Mouse (Mus musculus): ENCODE measurements at regions not wholly inside any gene's neighbourhood (a gene's known extent, or its start where the extent isn't known, plus 50 kb on each side); places are given as distances from the start of the nearest gene placed in this dataset.

GRCm38 (mm10) chr12:79946777-79947176 is 166.0 kb downstream of the Zfp36l1 start:
- DNase-seq (ENCODE audit: low spot score in 2 of 2): no peak

GRCm38 (mm10) chr12:79945899-79946298 is 166.9 kb downstream of the Zfp36l1 start:
- no peak for DNase-seq (ENCODE audit: low spot score in 2 of 2)

- peak in 1 of 2 experiments; percentile 24 for DNase-seq (ENCODE audit: low spot score in 2 of 2)
Observed at GRCm38 (mm10) chr12:79944714-79945493, 167.9 kb downstream of the Zfp36l1 start.

- no peak for DNase-seq (ENCODE audit: low spot score in 2 of 2)
Observed at GRCm38 (mm10) chr12:79944090-79944489, 168.7 kb downstream of the Zfp36l1 start.

- no peak for DNase-seq (ENCODE audit: low spot score in 2 of 2)
Observed at GRCm38 (mm10) chr12:79942563-79943131, 170.2 kb downstream of the Zfp36l1 start.

- no peak for DNase-seq (ENCODE audit: low spot score in 2 of 2)
Observed at GRCm38 (mm10) chr12:79941828-79942227, 171.0 kb downstream of the Zfp36l1 start.

- no peak for DNase-seq (ENCODE audit: low spot score in 2 of 2)
Observed at GRCm38 (mm10) chr12:79939436-79939835, 173.4 kb downstream of the Zfp36l1 start.

- peak in 1 of 2 experiments; percentile 56 for DNase-seq (ENCODE audit: low spot score in 2 of 2)
Observed at GRCm38 (mm10) chr12:79937876-79938275, 174.9 kb downstream of the Zfp36l1 start.

DNA sequence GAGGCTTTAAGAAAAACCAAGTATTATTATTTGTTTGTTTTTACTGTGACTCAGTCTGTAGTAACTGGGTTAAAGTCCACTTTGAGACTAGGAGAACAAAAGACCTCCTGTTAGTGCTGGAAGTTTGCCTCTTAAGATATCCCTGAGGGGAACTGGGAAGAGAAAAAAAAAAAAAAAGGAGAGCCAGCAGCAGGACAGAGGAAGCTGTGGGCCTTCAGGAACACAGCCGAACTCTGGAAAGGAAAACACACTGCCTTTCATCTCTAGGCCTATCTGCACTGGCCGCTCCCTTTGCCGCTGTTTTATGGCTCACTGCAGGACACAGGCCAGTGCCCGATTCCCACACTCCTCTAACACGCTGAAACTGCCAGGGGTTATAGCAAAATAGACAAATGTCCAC is 176.1 kb downstream of the Zfp36l1 start:
- no peak for DNase-seq (ENCODE audit: low spot score in 2 of 2)

DNA sequence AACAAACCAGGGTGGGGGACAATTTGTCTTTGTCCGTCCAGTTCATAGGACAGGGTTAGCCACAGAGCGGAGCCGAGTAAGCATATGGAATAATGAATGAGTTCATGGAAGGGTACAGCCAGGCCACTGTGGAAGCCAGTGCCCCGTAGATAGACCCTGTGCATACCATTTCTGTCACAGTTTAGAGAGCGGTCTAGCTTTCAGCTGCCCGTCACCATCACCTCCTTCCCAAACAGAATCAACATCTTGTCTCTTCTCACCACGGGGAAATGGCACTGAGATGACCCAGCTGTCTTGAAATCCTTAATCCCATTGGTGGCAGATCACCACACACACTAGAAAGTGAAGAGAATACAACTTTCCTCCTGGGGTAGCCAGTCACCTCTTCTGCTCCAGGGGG is 178.7 kb downstream of the Zfp36l1 start:
- no peak for DNase-seq (ENCODE audit: low spot score in 2 of 2)

DNA sequence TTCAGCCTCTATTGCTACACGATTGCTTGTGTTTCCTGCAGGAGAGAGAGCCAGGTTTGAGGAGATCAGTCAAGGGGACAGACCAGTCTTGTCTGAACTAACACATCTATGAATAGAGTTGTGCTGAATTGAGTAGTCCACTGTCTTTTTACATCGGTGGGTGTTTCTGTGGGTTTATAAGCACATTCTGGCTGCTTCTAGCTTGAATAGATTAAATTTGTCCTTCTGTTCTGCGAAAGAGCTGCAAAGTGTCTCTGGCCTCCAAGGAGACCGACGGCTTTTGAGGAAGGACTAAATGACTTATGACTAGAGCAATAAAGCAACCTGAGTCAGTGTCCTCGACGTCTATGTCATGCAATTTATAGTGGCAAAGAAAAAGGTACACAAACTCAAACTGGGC is 179.9 kb downstream of the Zfp36l1 start:
- no peak for DNase-seq (ENCODE audit: low spot score in 2 of 2)

GRCm38 (mm10) chr12:79931455-79931854 is 181.4 kb downstream of the Zfp36l1 start:
- DNase-seq (ENCODE audit: low spot score in 2 of 2): no peak

DNA sequence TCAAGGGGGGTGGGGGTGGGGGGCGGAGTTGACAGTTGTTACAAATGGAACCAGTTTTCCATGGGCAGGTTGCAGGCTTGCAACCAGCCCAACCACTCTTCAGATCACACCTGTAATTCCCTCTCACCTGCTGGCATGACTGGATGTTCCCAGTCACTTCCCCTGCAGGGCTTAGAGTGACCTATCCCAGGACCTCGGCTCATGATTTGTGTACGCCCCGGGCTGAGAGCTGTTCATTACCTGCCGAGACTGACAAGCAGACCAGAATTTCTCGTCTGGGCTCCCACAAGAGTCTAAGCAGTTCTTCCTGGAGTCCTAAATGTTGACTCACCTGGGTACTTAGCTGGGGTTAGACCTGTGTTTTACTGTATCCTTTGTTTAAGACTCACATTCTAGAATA is 183.0 kb downstream of the Zfp36l1 start:
- DNase-seq (ENCODE audit: low spot score in 2 of 2): no peak

DNA sequence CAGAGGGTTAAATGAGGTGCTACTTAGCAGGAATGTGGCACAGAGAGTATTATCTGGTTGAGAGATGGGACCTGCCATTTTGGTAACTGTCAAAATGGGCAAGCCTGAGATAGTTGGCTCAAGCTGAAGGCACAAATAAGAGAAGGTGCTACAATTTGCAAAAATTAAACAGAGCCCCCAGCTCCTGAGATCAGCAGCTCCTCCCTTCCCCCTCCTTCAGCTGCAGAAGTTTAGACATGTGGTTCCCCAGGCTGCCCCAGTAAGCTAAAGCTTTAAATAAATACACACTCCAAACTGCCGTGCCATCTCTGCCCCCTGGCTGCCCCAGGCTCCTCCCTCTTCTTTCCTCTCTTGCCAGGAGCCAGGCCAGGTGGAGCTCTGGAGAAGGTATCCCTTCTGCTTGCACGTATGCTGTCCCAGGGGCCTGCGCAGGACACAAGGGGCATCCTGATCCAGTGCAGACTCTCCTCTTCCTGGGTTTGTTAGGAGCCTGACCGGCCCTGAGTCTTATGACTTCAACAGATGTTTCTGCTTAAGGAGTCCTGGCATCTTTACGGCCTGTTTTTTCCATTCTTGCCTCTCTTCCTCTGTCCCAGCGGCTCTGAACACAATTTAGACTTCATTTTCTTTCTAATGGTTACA is 184.0 kb downstream of the Zfp36l1 start:
- DNase-seq (ENCODE audit: low spot score in 2 of 2): no peak

- DNase-seq (ENCODE audit: low spot score in 2 of 2): no peak
Observed at GRCm38 (mm10) chr12:79928298-79928697, 184.5 kb downstream of the Zfp36l1 start.

- no peak for DNase-seq (ENCODE audit: low spot score in 2 of 2)
Observed at GRCm38 (mm10) chr12:79925704-79926588, 186.9 kb downstream of the Zfp36l1 start.

DNA sequence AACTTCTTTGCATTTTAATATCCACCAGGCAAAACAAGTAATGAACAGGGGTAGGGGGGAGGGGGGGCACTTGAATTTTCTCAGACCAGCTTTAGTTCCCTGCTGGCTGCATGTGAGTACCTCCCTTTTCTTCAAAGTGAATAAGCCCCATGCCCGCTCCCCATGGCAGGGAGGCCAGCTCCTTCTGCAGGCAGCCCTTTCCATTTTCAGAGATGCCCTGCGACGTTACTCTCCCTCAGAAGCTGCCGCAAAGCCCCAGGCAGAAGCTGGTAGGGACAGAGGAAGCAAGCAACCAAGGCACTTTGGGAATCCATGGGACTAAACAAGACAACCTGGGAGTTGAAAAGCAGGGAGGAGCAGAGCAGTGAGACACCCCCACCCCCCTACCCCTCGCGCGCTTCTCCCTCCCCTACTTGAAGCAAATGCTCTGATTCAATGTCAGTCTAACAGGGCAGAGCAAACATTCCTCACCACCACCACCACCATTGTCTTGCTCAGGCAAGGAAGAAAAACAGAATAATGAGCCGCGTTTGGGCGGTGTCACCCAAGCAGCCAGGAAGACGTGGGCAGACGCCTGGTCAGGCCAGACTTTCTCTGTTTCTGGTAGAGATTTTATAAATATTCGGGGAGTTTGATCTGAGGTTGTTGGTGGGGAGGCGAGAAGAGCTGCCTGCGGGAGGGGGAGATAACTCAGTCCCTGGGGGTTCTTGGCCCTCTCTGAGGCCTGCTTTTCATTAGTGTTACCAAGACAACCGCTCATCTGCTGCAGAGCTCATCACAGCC is 187.7 kb downstream of the Zfp36l1 start:
- DNase-seq (ENCODE audit: low spot score in 2 of 2): no peak

DNA sequence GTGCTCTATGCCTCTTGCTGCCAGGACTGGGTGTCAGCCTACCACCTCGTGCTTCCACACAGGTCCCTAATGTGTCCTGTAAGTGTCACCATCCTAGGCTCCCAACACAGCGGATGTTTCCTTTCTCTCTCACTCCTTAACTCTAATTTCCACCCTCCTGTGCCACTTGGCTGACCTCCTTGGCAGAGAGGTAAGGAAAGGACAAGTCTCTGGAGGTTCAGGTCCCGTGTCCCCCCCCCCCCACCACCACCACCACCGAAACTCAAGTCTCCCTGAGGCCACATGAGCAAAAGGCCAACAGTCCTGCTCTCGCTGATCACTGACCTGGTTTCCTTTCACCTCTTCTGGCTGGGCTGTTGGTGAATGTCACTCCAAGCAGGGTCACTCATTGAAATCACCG is 189.0 kb downstream of the Zfp36l1 start:
- no peak for DNase-seq (ENCODE audit: low spot score in 2 of 2)

DNA sequence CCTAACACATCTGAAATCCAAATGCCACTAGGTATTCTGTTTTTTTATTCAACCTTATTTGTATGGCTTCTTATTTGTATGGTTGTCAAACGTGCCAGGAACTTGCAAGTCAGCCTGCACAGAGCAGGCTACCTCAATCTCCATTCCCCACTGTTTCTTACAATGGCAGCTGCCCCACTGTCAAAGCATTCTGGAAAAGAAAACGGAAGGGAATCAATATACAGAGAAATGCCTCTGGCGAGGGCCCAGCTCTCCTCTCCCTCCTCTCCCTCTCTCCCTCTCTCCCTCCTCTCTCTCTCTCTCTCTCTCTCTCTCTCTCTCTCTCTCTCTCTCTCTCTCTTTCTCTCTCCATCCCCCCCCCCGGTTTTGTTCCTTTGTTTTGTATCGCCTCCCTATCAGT is 191.0 kb downstream of the Zfp36l1 start:
- no peak for DNase-seq (ENCODE audit: low spot score in 2 of 2)

- DNase-seq (ENCODE audit: low spot score in 2 of 2): no peak
Observed at GRCm38 (mm10) chr12:79918983-79919382, 193.8 kb downstream of the Zfp36l1 start.

Data from adrenal gland, adult 18-20 months (tissue).